Mouse (Mus musculus) forebrain, postnatal 0 days (tissue): ENCODE measurements around the gene Plekho1. TPM values are rescaled to one million over a fixed set of nuclear protein-coding genes. Genes with fewer than 3 reads are reported as not detected.
A peak's percentile ranks its signal among the peaks of the same experiment; 100 is the strongest.

Experiments used
- ATAC-seq: fragments of 200-750 bp; cut with Nextera tagmentation; 2 replicates; pipeline ENCODE4 v1.8.0; 2017; ENCODE audit warnings: mild to moderate bottlenecking, moderate library complexity
- DNase-seq: peaks from one replicate; pipeline ENCODE4 v3.0.0-alpha.2; 2015
- H3K27ac ChIP-seq: fragments of 300-500 bp; sonication (generic); 2 replicates; pipeline ENCODE4 v1.5.1; 2014; ENCODE audit warnings: low read depth, mild to moderate bottlenecking, antibody characterized with exemption, low read length, moderate library complexity, mixed read lengths
- H3K27me3 ChIP-seq: fragments of 300-500 bp; sonication (generic); 2 replicates; pipeline ENCODE4 v1.6.1; 2014; ENCODE audit warnings: mild to moderate bottlenecking, low read length, mixed read lengths; ENCODE audit not compliant: insufficient read depth
- H3K36me3 ChIP-seq: fragments of 300-500 bp; sonication (generic); 2 replicates; pipeline ENCODE4 v1.6.1; 2014; ENCODE audit warnings: mild to moderate bottlenecking, moderate library complexity; ENCODE audit not compliant: insufficient read depth
- H3K4me1 ChIP-seq: fragments of 300-500 bp; sonication (generic); 2 replicates; pipeline ENCODE4 v1.6.1; 2014; ENCODE audit warnings: antibody characterized with exemption; ENCODE audit not compliant: insufficient read depth
- H3K4me2 ChIP-seq: fragments of 300-500 bp; sonication (generic); 2 replicates; pipeline ENCODE4 v1.6.1; 2014; ENCODE audit warnings: low read depth, mild to moderate bottlenecking, moderate library complexity
- H3K4me3 ChIP-seq: fragments of 300-500 bp; sonication (generic); 2 replicates; pipeline ENCODE4 v1.5.1; 2014; ENCODE audit warnings: low read depth, low read length, mixed read lengths
- H3K9ac ChIP-seq: fragments of 300-500 bp; sonication (generic); 2 replicates; pipeline ENCODE4 v1.6.1; 2014; ENCODE audit warnings: mild to moderate bottlenecking
- H3K9me3 ChIP-seq: fragments of 300-500 bp; sonication (generic); 2 replicates; pipeline ENCODE4 v1.6.1; 2016; ENCODE audit warnings: low read length
- CTCF ChIP-seq: sonication (generic); IDR thresholded peaks from 2 replicates; pipeline ENCODE4 v1.5.1; 2016; ENCODE audit warnings: antibody characterized with exemption, control low read depth, low read depth
- WGBS: fragments of 180-500 bp; shearing (Covaris S2); extraction: QIAGEN DNeasy Blood & Tissue Kit; methylation state at CpG from one replicate; pipeline ENCODE4 v1.1.7; 2014; 5-methylcytosine and 5-hydroxymethylcytosine counted together
- polyA plus RNA-seq: library from polyadenylated mRNA; unstranded; fragments of >200 nt; fragmentation: Nextera tagmentation; extraction: Ambion mirVana; gene quantifications from 2 replicates; pipeline ENCODE4 v1.2.1, GENCODE M21; 2015
- total RNA-seq: library from RNA; depleted of rRNA; stranded (reverse); fragments of >200 nt; gene quantifications from 2 replicates; pipeline ENCODE4 v1.2.3, GENCODE M21; 2014; rRNA removed

Gene Plekho1
- total and polyA plus RNA-seq, 2 experiments from 2014 or later: 51.8 to 93.5 TPM

DNA sequence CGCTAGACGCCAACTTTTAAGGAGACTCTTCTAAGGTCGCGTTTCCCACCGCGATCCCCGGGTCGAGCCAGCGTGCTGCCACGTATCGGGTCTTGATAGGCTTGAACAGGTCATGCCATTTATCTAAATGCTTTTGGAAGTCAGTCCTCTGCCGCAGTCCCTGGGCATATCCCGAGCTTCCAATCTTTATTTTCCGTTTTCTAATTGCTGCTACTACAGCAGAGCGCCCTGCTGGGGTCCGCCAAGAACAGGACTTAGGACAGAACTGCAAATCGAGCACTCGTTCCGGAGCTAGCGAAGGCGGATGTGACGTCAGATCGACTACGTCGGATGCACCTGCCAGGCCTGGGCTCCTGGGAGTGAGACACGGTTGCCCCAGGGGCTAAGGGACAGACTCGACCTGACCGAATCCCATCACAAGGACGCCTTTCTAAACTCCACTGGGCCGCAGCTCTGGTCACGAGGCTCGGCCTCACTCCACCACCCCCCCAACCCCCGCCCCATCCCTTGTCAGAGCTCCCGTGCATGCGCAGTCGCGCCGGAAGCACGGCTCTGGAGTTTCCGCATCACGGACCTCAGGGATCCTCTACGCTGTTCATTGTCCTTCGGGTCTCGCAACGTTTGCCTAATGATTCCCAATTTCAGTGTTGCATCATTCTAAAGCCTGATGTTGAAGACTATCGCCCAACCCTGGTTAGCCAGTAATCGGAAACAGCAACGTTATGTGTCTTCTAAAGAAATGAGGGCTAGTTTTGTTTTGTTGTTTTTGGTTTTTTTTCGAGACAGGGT is 44.8 kb downstream of the Plekho1 start:
- H3K4me2 ChIP-seq: peak overlapping the region; percentile 63
- WGBS: 1% methylated on average over 49 of the region's 49 CpGs
- ATAC-seq (peak; percentile 97), DNase-seq (peak; percentile 97)
- no peaks in the 10 kb centered on the region for H3K4me1 ChIP-seq
- TF ChIP-seq CTCF: no peak
- peak overlapping the region; percentile 99 for H3K27ac ChIP-seq
- H3K9ac ChIP-seq: peak overlapping the region; percentile 81
- H3K36me3 ChIP-seq: 0 out of 2 replicates have a peak, but pooled peaks cover under 1% of the 10 kb centered on the region
- H3K9me3 ChIP-seq: no peaks in the 10 kb centered on the region
- peak overlapping the region; percentile 58 for H3K4me3 ChIP-seq
- no peaks in the 10 kb centered on the region for H3K27me3 ChIP-seq

DNA sequence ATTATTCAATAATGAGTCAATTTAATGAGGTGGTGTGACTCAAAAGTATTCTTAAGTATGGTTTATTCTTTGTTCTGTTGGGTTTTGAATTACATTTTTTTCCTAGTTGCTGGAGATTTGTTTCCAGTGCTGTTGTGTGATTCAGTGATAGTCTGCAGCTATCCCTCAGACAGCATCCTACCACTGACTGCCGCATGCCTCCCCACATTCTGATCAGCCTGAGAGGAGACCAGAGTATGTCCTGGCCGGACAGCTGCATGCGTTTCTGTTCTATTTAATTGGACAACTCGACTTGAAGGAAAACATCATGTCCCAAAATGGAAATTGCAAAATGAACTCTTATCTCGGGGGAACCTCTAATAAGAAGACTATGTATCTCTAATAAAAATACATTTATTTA is 47.5 kb downstream of the Plekho1 start:
- no peak overlapping the region for H3K4me3 ChIP-seq
- WGBS: 90% methylated on average over 5 of the region's 5 CpGs
- no peak overlapping the region for H3K9ac ChIP-seq
- no peaks in the 10 kb centered on the region for H3K4me1 ChIP-seq
- H3K27ac ChIP-seq: no peak overlapping the region
- 0 out of 2 replicates have a peak, but pooled peaks cover 4% of the 10 kb centered on the region for H3K36me3 ChIP-seq
- H3K4me2 ChIP-seq: no peak overlapping the region
- no peaks in the 10 kb centered on the region for H3K9me3 ChIP-seq
- no peak for DNase-seq
- no peak for TF ChIP-seq CTCF
- no peak for ATAC-seq
- H3K27me3 ChIP-seq: no peaks in the 10 kb centered on the region

DNA sequence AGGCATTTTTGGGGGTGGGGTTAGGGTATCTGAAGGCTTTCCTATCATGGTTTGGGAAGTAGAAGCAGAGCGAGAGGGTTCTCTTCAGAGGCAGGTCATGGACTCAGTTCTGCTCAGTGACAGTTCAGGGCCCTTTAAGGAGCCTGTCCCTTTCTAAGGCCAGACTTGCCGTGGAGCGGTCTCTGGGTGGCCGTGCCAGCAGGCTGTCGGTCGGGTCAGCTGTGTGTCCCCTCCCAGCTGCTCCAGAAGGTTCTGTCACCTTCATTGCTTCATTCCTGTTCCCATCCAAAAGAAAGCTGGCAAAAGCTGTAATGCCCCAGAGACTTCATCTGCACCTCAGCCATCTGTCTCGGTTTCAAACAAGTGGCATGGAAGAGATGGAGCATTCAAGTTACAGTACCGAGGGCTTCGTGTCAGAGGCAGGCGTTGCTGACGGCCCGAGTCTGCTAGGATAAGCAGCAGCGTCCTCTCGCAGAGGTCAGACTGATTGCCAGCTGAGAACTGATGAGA is 50.0 kb downstream of the Plekho1 start:
- TF ChIP-seq CTCF: no peak
- Histone ChIP-seq H3K9ac (no peak overlapping the region), H3K27ac (no peak overlapping the region), H3K4me2 (no peak overlapping the region), H3K4me1 (no peaks in the 10 kb centered on the region), H3K4me3 (no peak overlapping the region), H3K9me3 (no peaks in the 10 kb centered on the region), H3K27me3 (no peaks in the 10 kb centered on the region), H3K36me3 (peaks cover 12% of the 10 kb centered on the region; the same call in 1 of the 2 replicates)
- no peak for DNase-seq
- no peak for ATAC-seq
- WGBS: 73% methylated on average over 14 of the region's 14 CpGs

DNA sequence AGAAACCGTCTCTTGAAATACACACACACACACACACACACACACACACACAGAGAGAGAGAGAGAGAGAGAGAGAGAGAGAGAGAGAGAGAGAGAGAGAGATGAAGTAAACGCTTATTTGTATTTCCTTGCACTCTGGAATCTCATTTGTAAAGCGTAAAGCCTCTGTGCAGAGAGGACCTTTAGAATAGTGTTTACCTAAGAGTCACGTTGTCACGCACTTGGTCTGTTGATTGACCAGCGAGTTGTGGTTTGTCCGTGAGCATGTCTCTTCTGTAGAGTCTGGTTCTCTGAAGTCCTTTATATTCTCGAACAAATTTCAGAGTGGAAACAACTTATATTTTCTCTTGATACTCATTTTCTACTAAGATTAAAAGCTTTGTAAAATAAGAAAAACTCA is 51.1 kb downstream of the Plekho1 start:
- WGBS: 93% methylated on average over 8 of the region's 8 CpGs
- H3K27me3 ChIP-seq: no peaks in the 10 kb centered on the region
- peaks cover 15% of the 10 kb centered on the region for H3K36me3 ChIP-seq
- H3K27ac ChIP-seq: no peak overlapping the region
- DNase-seq (no peak), ATAC-seq (no peak)
- H3K4me3 ChIP-seq: no peak overlapping the region
- H3K4me2 ChIP-seq: no peak overlapping the region
- H3K4me1 ChIP-seq: no peaks in the 10 kb centered on the region
- H3K9ac ChIP-seq: no peak overlapping the region
- no peak for TF ChIP-seq CTCF
- H3K9me3 ChIP-seq: no peaks in the 10 kb centered on the region

DNA sequence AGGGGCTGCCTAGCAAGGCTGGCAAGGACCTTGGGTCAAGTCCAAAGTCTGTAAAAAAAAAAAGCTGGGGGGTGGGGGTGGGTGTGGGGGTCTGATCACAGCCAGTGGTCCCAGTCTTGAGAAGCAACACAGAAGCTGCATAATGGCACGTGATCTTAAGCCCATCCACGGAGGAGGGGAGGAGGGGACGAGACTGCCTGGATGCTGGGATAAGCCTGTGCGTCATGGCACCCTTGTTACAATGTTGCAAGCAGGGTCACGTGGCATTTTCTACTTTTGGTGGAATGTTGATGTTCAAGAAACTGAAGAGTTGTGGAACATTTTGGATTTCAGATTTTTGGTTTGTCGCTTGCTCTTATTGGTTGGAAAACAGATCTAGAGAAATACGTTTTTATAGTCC is 52.6 kb downstream of the Plekho1 start:
- Histone ChIP-seq H3K9me3 (no peaks in the 10 kb centered on the region), H3K27me3 (no peaks in the 10 kb centered on the region), H3K4me3 (no peak overlapping the region), H3K9ac (no peak overlapping the region), H3K27ac (no peak overlapping the region), H3K4me1 (no peaks in the 10 kb centered on the region), H3K36me3 (peaks cover 29% of the 10 kb centered on the region), H3K4me2 (no peak overlapping the region)
- TF ChIP-seq CTCF: no peak
- DNase-seq: no peak
- 94% methylated on average over 7 of the region's 7 CpGs for WGBS
- ATAC-seq: no peak

DNA sequence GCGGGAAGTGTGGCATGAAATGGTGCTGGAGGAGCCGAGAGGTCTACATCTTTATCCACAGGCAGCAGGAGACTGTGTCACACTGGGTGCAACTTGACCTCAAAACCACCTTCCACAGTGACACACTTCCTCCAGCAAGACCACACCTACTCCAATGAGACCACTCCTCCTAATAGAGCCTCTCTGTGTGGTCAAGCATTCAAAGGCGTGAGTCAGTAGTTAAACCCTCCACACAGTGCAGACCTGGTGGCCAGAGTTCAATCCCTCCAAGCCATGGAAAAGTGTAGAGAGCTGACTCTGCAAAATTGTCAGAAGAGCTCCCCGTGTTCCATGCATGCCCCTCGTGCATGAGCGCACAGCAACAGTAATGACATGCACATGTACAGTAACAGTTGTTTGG is 53.1 kb downstream of the Plekho1 start:
- H3K36me3 ChIP-seq: peaks cover 34% of the 10 kb centered on the region
- no peak for DNase-seq
- H3K27me3 ChIP-seq: no peaks in the 10 kb centered on the region
- H3K4me1 ChIP-seq: no peaks in the 10 kb centered on the region
- 83% methylated on average over 6 of the region's 6 CpGs for WGBS
- H3K27ac ChIP-seq: no peak overlapping the region
- no peak for TF ChIP-seq CTCF
- no peak overlapping the region for H3K9ac ChIP-seq
- ATAC-seq: no peak
- no peak overlapping the region for H3K4me3 ChIP-seq
- no peak overlapping the region for H3K4me2 ChIP-seq
- no peaks in the 10 kb centered on the region for H3K9me3 ChIP-seq

DNA sequence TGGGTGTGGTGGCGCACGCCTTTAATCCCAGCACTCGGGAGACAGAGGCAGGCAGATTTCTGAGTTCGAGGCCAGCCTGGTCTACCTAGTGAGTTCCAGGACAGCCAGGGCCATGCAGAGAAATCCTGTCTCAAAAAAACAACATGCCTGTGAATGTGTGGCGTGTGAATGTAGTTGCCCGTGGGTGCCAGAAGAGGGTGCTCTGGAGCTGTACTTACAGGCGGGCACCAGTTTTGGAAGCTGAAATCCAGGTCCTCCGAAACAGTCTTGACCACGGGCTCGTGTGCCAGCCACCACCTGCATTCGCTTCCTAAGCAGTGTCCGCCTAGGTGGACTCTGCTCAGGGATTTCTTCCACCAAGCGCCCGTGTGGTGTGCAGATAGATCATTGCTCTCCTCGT is 57.0 kb downstream of the Plekho1 start:
- peak; percentile 43 for TF ChIP-seq CTCF
- no peak overlapping the region for H3K27ac ChIP-seq
- peaks cover 52% of the 10 kb centered on the region for H3K36me3 ChIP-seq
- 94% methylated on average over 15 of the region's 15 CpGs for WGBS
- no peaks in the 10 kb centered on the region for H3K27me3 ChIP-seq
- DNase-seq (no peak), ATAC-seq (no peak)
- H3K9ac ChIP-seq: no peak overlapping the region
- H3K4me2 ChIP-seq: no peak overlapping the region
- no peaks in the 10 kb centered on the region for H3K9me3 ChIP-seq
- no peak overlapping the region for H3K4me3 ChIP-seq
- H3K4me1 ChIP-seq: no peaks in the 10 kb centered on the region

Other genes starting within 250 kb of the Plekho1 start
- gene Tars2, start 235.8 kb downstream of the Plekho1 start, total RNA-seq: 40.2 and 52.6 TPM in 2 replicates
- gene Tars2, start 235.8 kb downstream of the Plekho1 start, polyA plus RNA-seq: 36.5 and 41.2 TPM in 2 replicates
- 32.2 and 43.7 TPM in 2 replicates for gene Rprd2, start 177.1 kb downstream of the Plekho1 start, total RNA-seq
- 17.2 and 21.0 TPM in 2 replicates for gene Rprd2, start 177.1 kb downstream of the Plekho1 start, polyA plus RNA-seq
- 14.3 and 14.4 TPM in 2 replicates for gene Prpf3, start 140.1 kb downstream of the Plekho1 start, total RNA-seq
- 19.3 and 24.9 TPM in 2 replicates for gene Prpf3, start 140.1 kb downstream of the Plekho1 start, polyA plus RNA-seq
- gene Mrps21, start 124.5 kb downstream of the Plekho1 start, total RNA-seq: 113 and 193 TPM in 2 replicates
- gene Mrps21, start 124.5 kb downstream of the Plekho1 start, polyA plus RNA-seq: 251 and 296 TPM in 2 replicates
- 3.4 and 5.9 TPM in 2 replicates for gene Ciart, start 113.8 kb downstream of the Plekho1 start, total RNA-seq
- 8.2 and 11.2 TPM in 2 replicates for gene Ciart, start 113.8 kb downstream of the Plekho1 start, polyA plus RNA-seq
- 5.7 and 9.9 TPM in 2 replicates for gene BC028528, start 104.0 kb downstream of the Plekho1 start, total RNA-seq
- gene BC028528, start 104.0 kb downstream of the Plekho1 start, polyA plus RNA-seq: 14.9 and 18.4 TPM in 2 replicates
- gene Aph1a, start 102.0 kb downstream of the Plekho1 start, total RNA-seq: 59.3 and 77.2 TPM in 2 replicates
- 44.3 and 46.0 TPM in 2 replicates for gene Aph1a, start 102.0 kb downstream of the Plekho1 start, polyA plus RNA-seq
- 5.0 and 9.4 TPM in 2 replicates for gene Car14, start 91.3 kb downstream of the Plekho1 start, total RNA-seq
- 11.2 and 12.8 TPM in 2 replicates for gene Car14, start 91.3 kb downstream of the Plekho1 start, polyA plus RNA-seq
- gene Anp32e, start 66.8 kb downstream of the Plekho1 start, total RNA-seq: 27.5 and 34.4 TPM in 2 replicates
- 84.1 and 109 TPM in 2 replicates for gene Anp32e, start 66.8 kb downstream of the Plekho1 start, polyA plus RNA-seq
- gene Vps45, start 62.5 kb upstream of the Plekho1 start, total RNA-seq: 59.5 and 60.5 TPM in 2 replicates
- gene Vps45, start 62.5 kb upstream of the Plekho1 start, polyA plus RNA-seq: 65.1 and 68.3 TPM in 2 replicates
- 6.2 and 13.5 TPM in 2 replicates for gene Otud7b, start 108.5 kb upstream of the Plekho1 start, total RNA-seq
- gene Otud7b, start 108.5 kb upstream of the Plekho1 start, polyA plus RNA-seq: 5.7 and 8.8 TPM in 2 replicates
- 9.5 and 14.6 TPM in 2 replicates for gene Mtmr11, start 166.0 kb upstream of the Plekho1 start, total RNA-seq
- 7.8 and 8.4 TPM in 2 replicates for gene Mtmr11, start 166.0 kb upstream of the Plekho1 start, polyA plus RNA-seq
- 41.9 and 66.5 TPM in 2 replicates for gene Sf3b4, start 176.3 kb upstream of the Plekho1 start, total RNA-seq
- gene Sf3b4, start 176.3 kb upstream of the Plekho1 start, polyA plus RNA-seq: 169 and 172 TPM in 2 replicates
- gene Sv2a, start 185.2 kb upstream of the Plekho1 start, total RNA-seq: 82.6 and 112 TPM in 2 replicates
- gene Sv2a, start 185.2 kb upstream of the Plekho1 start, polyA plus RNA-seq: 106 and 124 TPM in 2 replicates
- 31.4 and 40.2 TPM in 2 replicates for gene Bola1, start 223.7 kb upstream of the Plekho1 start, total RNA-seq
- 67.7 and 75.8 TPM in 2 replicates for gene Bola1, start 223.7 kb upstream of the Plekho1 start, polyA plus RNA-seq
- 166 and 395 TPM in 2 replicates for gene Hist2h2ab, start 223.9 kb upstream of the Plekho1 start, total RNA-seq
- 1.2 TPM in 1 of 2 replicates, not detected in the other for gene Hist2h2ab, start 223.9 kb upstream of the Plekho1 start, polyA plus RNA-seq
- gene Hist2h2ac, start 224.9 kb upstream of the Plekho1 start, total RNA-seq: 471 and 484 TPM in 2 replicates
- 1.9 and 2.2 TPM in 2 replicates for gene Hist2h2ac, start 224.9 kb upstream of the Plekho1 start, polyA plus RNA-seq
- gene Hist2h2be, start 225.1 kb upstream of the Plekho1 start, total RNA-seq: 9.0 and 12.2 TPM in 2 replicates
- gene Hist2h2be, start 225.1 kb upstream of the Plekho1 start, polyA plus RNA-seq: 3.6 and 3.9 TPM in 2 replicates
- 52.3 and 90.8 TPM in 2 replicates for gene Hist2h3c2, start 243.1 kb upstream of the Plekho1 start, total RNA-seq
- gene Hist2h3c2, start 243.1 kb upstream of the Plekho1 start, polyA plus RNA-seq: 0.84 and 1.3 TPM in 2 replicates
- 858 and 1,027 TPM in 2 replicates for gene Hist2h2aa2, start 244.3 kb upstream of the Plekho1 start, total RNA-seq
- gene Hist2h2aa2, start 244.3 kb upstream of the Plekho1 start, polyA plus RNA-seq: 32.7 and 59.8 TPM in 2 replicates
- gene Hist2h2aa1, start 249.5 kb upstream of the Plekho1 start, total RNA-seq: 906 and 1,412 TPM in 2 replicates
- 14.2 and 23.3 TPM in 2 replicates for gene Hist2h2aa1, start 249.5 kb upstream of the Plekho1 start, polyA plus RNA-seq